Mouse (Mus musculus) left cerebral cortex, adult 11 months (tissue): Measurements from ENCODE around the gene Zbed4.
A peak's percentile ranks its signal among the peaks of the same experiment; 100 is the strongest.
"Not testable (repeated sequence)": the region's sequence is repeated elsewhere in the genome, so short reads cannot be mapped to it uniquely, and the experiment has no call there.

Source experiments
- DNase-seq: peaks from one replicate; pipeline ENCODE4 v3.0.0; 2022; ENCODE audit warnings: low spot score

The Zbed4 gene

GRCm38 (mm10) chr15:88738466-88738865 lies 13.0 kb upstream of the Zbed4 start:
- no peak for DNase-seq

- DNase-seq, result no peak
Measured at GRCm38 (mm10) chr15:88741366-88741765, 10.1 kb upstream of the Zbed4 start.

GRCm38 (mm10) chr15:88743371-88743770 lies 8.1 kb upstream of the Zbed4 start:
- not testable (repeated sequence) for DNase-seq

GRCm38 (mm10) chr15:88745347-88745746 lies 6.1 kb upstream of the Zbed4 start:
- no peak for DNase-seq

GRCm38 (mm10) chr15:88745926-88746325 lies 5.5 kb upstream of the Zbed4 start:
- DNase-seq, result no peak

GRCm38 (mm10) chr15:88749617-88750016 lies 1.8 kb upstream of the Zbed4 start:
- DNase-seq, result not testable (repeated sequence)

GRCm38 (mm10) chr15:88750032-88750431 lies 1.4 kb upstream of the Zbed4 start:
- no peak for DNase-seq

- DNase-seq, result peak; percentile 99
Measured at GRCm38 (mm10) chr15:88750677-88751563, 540 bp upstream of the Zbed4 start.

GRCm38 (mm10) chr15:88752403-88752733 lies 908 bp downstream of the Zbed4 start:
- DNase-seq, result no peak

- no peak for DNase-seq
Measured at GRCm38 (mm10) chr15:88754896-88755295, 3.4 kb downstream of the Zbed4 start.

GRCm38 (mm10) chr15:88755761-88756160 lies 4.3 kb downstream of the Zbed4 start:
- DNase-seq, result no peak

- DNase-seq, result no peak
Measured at GRCm38 (mm10) chr15:88758061-88758460, 6.6 kb downstream of the Zbed4 start.

- no peak for DNase-seq
Measured at GRCm38 (mm10) chr15:88761551-88761950, 10.1 kb downstream of the Zbed4 start.

GRCm38 (mm10) chr15:88766139-88766538 lies 14.7 kb downstream of the Zbed4 start:
- DNase-seq, result not testable (repeated sequence)

GRCm38 (mm10) chr15:88768537-88768936 lies 17.1 kb downstream of the Zbed4 start:
- no peak for DNase-seq

- DNase-seq, result not testable (repeated sequence)
Measured at GRCm38 (mm10) chr15:88774630-88775029, 23.2 kb downstream of the Zbed4 start.

- no peak for DNase-seq
Measured at GRCm38 (mm10) chr15:88792140-88792850, 40.8 kb downstream of the Zbed4 start.

GRCm38 (mm10) chr15:88794729-88795128 lies 43.3 kb downstream of the Zbed4 start:
- DNase-seq, result not testable (repeated sequence)

- DNase-seq, result no peak
Measured at GRCm38 (mm10) chr15:88799950-88800371, 48.5 kb downstream of the Zbed4 start.

- no peak for DNase-seq
Measured at GRCm38 (mm10) chr15:88800921-88801354, 49.5 kb downstream of the Zbed4 start.

- DNase-seq, result no peak
Measured at GRCm38 (mm10) chr15:88801903-88802302, 50.4 kb downstream of the Zbed4 start.

- no peak for DNase-seq
Measured at GRCm38 (mm10) chr15:88802348-88802747, 50.9 kb downstream of the Zbed4 start.

GRCm38 (mm10) chr15:88808121-88808520 lies 56.7 kb downstream of the Zbed4 start:
- DNase-seq, result no peak
